Mouse (Mus musculus): ENCODE results near the gene Ccdc17.
A peak's percentile ranks its signal among the peaks of the same experiment; 100 is the strongest.

Ccdc17 gene

DNA sequence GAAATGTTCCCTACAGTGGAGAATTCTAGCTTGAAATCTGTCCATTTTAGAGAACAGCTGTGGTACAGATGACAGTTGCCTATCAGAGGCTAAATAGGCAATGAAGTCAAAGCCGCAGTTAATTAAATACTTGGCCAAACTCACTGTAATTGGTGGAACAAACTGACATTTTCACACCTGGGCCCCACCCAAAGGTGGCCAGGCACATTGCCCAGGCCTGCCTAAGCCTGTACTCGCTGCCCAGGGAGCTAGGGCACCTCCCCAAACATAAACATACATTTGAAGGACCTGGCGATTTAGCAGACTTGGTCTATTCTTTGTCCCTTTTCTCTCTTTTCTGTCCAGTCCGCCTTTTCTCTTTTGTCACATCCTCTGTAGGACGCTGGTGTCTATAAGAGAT, at the start of gene Ccdc17:
Ccdc17 (plus strand) TSS at position 276 of the 400 bp plus-strand sequence.
- no peak for DNase-seq (ENCODE audit: low spot score in 2 of 2)

- DNase-seq (ENCODE audit: low spot score in 2 of 2) = no peak
These were observed 46.0 kb upstream of the Ccdc17 start for GRCm38 (mm10) chr4:116550432-116550831.

DNA sequence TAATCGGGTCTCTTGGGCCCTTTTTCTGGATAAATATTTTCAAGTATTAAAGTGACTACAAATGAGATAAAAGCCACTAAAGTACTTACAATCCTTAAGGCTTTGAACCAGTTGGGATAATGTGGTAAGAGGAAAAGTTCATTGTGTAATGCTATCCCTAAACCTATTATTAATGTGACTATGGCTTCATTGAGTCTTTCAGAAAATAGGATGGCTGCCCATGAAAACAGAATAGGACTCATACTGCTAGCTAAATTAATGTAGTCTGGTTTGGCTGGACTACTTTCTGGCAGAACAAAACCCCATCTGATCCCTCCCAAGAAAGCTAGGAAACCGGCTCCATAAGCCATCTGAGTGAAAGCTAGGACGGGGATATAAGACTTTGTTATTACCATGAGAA, 43.4 kb upstream of the Ccdc17 start:
- no peak for DNase-seq (ENCODE audit: low spot score in 2 of 2)

DNA sequence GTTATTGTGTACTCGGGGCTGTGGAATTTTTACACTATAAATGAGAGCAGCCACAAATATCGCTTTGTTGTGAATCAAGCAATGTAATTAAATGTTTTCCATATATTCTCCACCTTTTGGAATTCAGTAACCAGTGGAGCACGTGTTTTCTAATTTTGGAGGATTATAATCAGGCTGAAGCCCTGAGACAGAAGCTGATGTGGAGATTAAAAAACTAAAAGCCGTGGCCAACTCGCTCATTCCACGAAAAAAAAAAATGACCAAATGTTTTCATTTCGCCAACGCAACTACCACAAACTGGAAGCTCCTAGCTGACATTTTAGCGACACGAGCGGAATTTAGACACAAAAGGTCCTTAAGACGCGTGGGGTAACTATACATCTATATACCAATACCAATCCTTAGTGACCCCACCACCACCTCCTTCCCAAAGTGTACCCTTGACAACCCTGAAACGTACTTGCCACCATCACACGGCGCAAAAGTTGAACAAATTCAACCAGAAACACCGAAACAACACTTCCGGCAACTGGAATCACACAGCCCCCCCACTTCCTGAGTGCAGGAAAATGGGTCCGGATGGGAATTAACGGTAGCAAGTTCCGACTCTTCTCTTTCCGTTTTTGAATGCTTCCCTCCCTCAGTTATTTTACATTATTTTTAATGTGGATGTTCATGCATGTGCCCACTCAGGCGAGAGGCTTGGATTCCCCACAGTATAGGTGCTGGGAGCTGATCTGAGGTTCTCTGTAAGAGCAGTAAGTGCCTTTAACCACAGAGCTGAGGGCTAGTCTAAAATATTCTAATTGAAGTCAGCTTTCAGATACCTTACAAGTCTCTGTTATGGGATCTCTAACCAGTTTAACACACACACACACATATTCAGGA, 40.8 kb upstream of the Ccdc17 start, which contains the start of gene Tmem69:
Tmem69 (minus strand) TSS at position 524 of the 888 bp plus-strand sequence.
- DNase-seq (ENCODE audit: low spot score in 2 of 2) = peak; percentile 64 to 69

- peak; percentile 87 to 88 for DNase-seq (ENCODE audit: low spot score in 2 of 2)
These were observed 39.7 kb upstream of the Ccdc17 start for GRCm38 (mm10) chr4:116556561-116557305.

- DNase-seq (ENCODE audit: low spot score in 2 of 2) = peak; percentile 94 to 96
These were observed 38.9 kb upstream of the Ccdc17 start, which contains the start of gene Gpbp1l1 for GRCm38 (mm10) chr4:116557306-116558121. Gene Gpbp1l1, plus strand, starts transcription at chr4:116557658.

- DNase-seq (ENCODE audit: low spot score in 2 of 2) = no peak
These were observed 38.1 kb upstream of the Ccdc17 start for GRCm38 (mm10) chr4:116558151-116558882.

GRCm38 (mm10) chr4:116595793-116596192, 661 bp upstream of the Ccdc17 start:
- DNase-seq (ENCODE audit: low spot score in 2 of 2) = no peak

DNA sequence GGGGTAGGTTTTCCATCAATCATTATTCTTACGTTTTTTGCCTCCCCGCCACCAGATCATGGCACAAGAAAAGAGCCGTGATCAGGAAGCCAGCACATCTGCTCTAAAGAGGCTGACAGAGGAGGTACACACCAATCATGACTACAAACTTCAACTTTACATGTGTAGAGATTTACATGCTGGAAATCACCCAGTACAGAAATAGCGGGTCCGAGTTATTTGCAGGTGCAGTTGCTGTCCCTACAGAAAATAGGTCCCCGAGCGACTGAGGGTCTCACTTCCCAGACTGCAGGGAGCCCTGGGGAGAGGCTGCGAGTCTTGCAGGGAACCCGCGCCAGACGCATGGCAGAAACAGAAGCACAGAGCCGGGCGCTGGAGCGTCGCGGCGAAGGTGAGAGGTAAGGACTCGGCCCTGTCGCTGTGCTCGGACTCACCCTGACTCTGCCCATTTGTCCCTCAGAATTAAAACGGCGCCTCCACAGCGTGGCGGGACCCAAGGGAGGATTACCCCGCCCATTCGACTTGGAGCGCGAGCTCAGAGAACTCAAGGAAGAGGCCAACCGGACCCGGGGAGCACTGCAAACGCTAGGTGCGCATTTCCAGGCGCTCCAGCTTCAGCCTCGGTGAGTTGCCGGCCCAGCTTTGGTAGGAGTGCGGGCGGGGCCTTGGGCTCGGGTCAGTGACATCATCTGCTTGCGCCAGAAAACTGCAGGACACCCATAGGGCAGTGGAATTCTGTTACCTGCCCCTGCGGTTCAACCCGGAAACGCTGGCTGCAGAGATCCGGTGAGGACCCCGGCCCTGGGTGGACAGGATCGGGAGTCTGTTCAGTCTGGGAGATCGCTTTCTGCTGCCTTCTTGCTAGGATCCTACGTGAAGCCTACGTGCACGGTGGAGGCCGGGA, 776 bp downstream of the Ccdc17 start:
- peak; percentile 73 to 82 for DNase-seq (ENCODE audit: low spot score in 2 of 2)

- no peak for DNase-seq (ENCODE audit: low spot score in 2 of 2)
These were observed 16.2 kb downstream of the Ccdc17 start for GRCm38 (mm10) chr4:116612621-116613020.

DNA sequence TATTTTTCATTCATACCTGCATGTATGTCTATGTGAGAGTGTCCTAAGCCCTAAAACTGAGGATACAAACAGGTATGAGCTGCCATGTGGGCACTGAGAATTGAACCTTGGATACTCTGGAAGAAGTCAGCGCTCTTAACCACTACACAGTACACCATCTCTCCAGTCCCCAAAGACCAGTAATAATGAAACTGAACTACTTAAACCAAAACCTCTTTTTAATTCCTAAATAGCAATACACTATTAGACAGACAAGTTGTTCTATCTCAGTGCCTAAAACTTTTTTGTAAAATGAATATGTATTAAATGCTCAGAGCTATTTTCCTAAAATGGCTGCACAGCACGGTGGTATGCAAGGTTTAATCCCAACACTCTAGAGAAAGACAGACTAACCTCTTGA, 18.8 kb downstream of the Ccdc17 start:
- DNase-seq (ENCODE audit: low spot score in 2 of 2) = no peak

- DNase-seq (ENCODE audit: low spot score in 2 of 2) = no peak
These were observed 28.4 kb downstream of the Ccdc17 start for GRCm38 (mm10) chr4:116624831-116625230.

GRCm38 (mm10) chr4:116626658-116627358, 30.4 kb downstream of the Ccdc17 start:
- DNase-seq (ENCODE audit: low spot score in 2 of 2) = peak; percentile 13 to 48

GRCm38 (mm10) chr4:116627359-116627716, 30.9 kb downstream of the Ccdc17 start:
- DNase-seq (ENCODE audit: low spot score in 2 of 2) = peak; percentile 79 to 82

DNA sequence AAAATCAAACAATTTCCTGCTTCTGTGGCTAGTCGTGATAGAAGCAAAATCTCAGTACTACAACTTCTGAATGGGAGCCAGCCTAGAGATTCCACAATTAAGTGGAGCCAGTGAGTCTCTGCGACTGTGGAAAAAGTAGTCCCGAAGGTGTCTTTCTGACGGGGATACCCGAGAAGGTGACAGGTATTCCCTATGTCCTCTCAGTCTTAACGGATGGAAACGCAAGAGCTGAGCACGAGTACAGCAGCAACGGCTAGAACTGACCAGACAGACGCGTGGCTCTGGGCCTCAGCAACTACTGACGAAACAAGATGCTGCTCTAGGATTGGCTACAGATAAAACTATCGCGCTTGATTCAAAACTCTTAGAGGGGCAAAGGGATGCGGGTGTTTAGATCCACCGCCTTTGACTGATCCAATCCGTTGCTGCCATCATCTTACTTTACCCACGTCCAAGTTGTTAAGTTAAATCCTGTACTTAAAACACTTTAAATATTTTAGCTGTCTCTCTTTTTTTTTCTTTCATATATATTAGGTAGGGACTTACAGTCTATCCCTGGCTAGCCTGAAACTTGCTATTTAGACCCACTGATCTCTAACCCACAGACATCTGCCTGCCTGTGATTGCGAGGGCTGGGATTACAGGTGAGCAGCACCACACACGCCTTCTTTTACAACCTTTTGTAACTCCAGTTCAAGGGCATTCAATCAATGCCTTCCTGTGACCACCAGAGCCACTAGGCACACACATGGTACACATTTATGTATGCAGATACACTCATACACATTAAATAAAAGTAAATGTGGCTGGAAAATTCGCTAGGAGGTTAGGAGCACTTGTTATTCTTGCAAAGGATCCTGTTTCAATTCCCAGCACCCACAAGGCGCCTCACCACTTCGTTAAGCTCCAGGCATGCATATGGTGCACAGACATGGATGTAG, 31.5 kb downstream of the Ccdc17 start, which contains the start of gene Nasp:
Nasp (minus strand) TSS at position 220 of the 941 bp plus-strand sequence.
- DNase-seq (ENCODE audit: low spot score in 2 of 2) = peak; percentile 57 to 72

- DNase-seq (ENCODE audit: low spot score in 2 of 2) = no peak
These were observed 38.7 kb downstream of the Ccdc17 start for GRCm38 (mm10) chr4:116635197-116635596.

GRCm38 (mm10) chr4:116638821-116639220, 42.4 kb downstream of the Ccdc17 start:
- no peak for DNase-seq (ENCODE audit: low spot score in 2 of 2)

GRCm38 (mm10) chr4:116642071-116642470, 45.6 kb downstream of the Ccdc17 start:
- DNase-seq (ENCODE audit: low spot score in 2 of 2) = no peak
